Mouse (Mus musculus) lung, adult 2 months (tissue): ENCODE measurements around the gene Hist1h2ab. TPM values are rescaled to one million over a fixed set of nuclear protein-coding genes. Genes with fewer than 3 reads are reported as not detected.
"Not testable (repeated sequence)": the region's sequence is repeated elsewhere in the genome, so short reads cannot be mapped to it uniquely, and the experiment has no call there.

Source experiments
- DNase-seq: peaks from one replicate; pipeline ENCODE4 v3.0.0; 2022
- H3K4me1 ChIP-seq: fragments of 200-500 bp; 2 replicates; pipeline ENCODE4 v1.6.1; 2011; ENCODE audit warnings: low read length; ENCODE audit not compliant: control insufficient read depth, insufficient read depth
- H3K4me3 ChIP-seq: fragments of 200-500 bp; replicated peaks from 2 replicates; pipeline ENCODE3; 2011; ENCODE audit warnings: low read depth, mild to moderate bottlenecking, control low read depth, low read length; ENCODE audit errors: extremely low read depth
- CTCF ChIP-seq: fragments of 200-500 bp; IDR thresholded peaks from 2 replicates; pipeline ENCODE4 v1.5.1; 2011; ENCODE audit warnings: mild to moderate bottlenecking, low read length, control low read depth; ENCODE audit not compliant: insufficient read depth
- POLR2A ChIP-seq: fragments of 200-500 bp; IDR thresholded peaks from 2 replicates; pipeline ENCODE4 v1.6.1; 2011; ENCODE audit warnings: low read depth, mild to moderate bottlenecking, control low read depth, low read length, borderline replicate concordance; ENCODE audit errors: extremely low read depth
- WGBS: fragments of 180-500 bp; shearing (Covaris S2); methylation state at CpG from one replicate; pipeline ENCODE4 v1.1.7; 2018; 5-methylcytosine and 5-hydroxymethylcytosine counted together
- polyA plus RNA-seq: library from polyadenylated mRNA; depleted of rRNA; stranded (reverse); fragments of >200 nt; gene quantifications from 2 replicates; pipeline ENCODE4 v1.2.3, GENCODE M21; 2012

Gene Hist1h2ab
- polyA plus RNA-seq, 1 experiment: 2.0 TPM

GRCm38 (mm10) chr13:23743963-23744362 is 7.0 kb upstream of the Hist1h2ab start:
- H3K4me1 ChIP-seq: peaks cover 7% of the 10 kb centered on the region
- H3K4me3 ChIP-seq: no peak overlapping the region
- DNase-seq: no peak
- 44% methylated on average over 4 of the region's 4 CpGs for WGBS
- TF ChIP-seq CTCF (no peak), POLR2A (no peak)

GRCm38 (mm10) chr13:23744421-23745380 is 6.2 kb upstream of the Hist1h2ab start:
- H3K4me1 ChIP-seq: peaks cover 7% of the 10 kb centered on the region
- 7% methylated on average over 24 of the region's 36 CpGs for WGBS
- H3K4me3 ChIP-seq: no peak overlapping the region
- TF ChIP-seq CTCF (no peak), POLR2A (no peak)
- DNase-seq: no peak

- DNase-seq: peak; percentile 76
- TF ChIP-seq CTCF: no peak
- no peak for TF ChIP-seq POLR2A
- Histone ChIP-seq H3K4me3 (peak within 1 kb of the TSS; percentile 77), H3K4me1 (peaks cover 7% of the 10 kb centered on the region)
- 2% methylated on average over 25 of the region's 28 CpGs for WGBS
These were observed 5.4 kb upstream of the Hist1h2ab start, which contains the start of gene Hist1h3c for GRCm38 (mm10) chr13:23745381-23746161. Gene Hist1h3c, minus strand, starts transcription at chr13:23745602.

- H3K4me3 ChIP-seq: peak within 1 kb of the TSS; percentile 77
- under 1% methylated on average over 43 of the region's 58 CpGs for WGBS
- peak; percentile 77 for DNase-seq
- H3K4me1 ChIP-seq: not testable (repeated sequence)
- peak; percentile 61; the same call in 1 of the 2 replicates for TF ChIP-seq POLR2A
These were observed 4.5 kb upstream of the Hist1h2ab start, which contains the start of gene Hist1h2bb for GRCm38 (mm10) chr13:23746201-23747080. Gene Hist1h2bb, plus strand, starts transcription at chr13:23746734.

GRCm38 (mm10) chr13:23747081-23747891 is 3.6 kb upstream of the Hist1h2ab start:
- 7% methylated on average over 13 of the region's 13 CpGs for WGBS
- H3K4me1 ChIP-seq: peaks cover 3% of the 10 kb centered on the region; the same call in 1 of the 2 replicates
- DNase-seq: no peak
- no peak overlapping the region for H3K4me3 ChIP-seq
- TF ChIP-seq POLR2A (no peak), CTCF (no peak)

- WGBS: 12% methylated on average over 4 of the region's 4 CpGs
- TF ChIP-seq POLR2A: no peak
- TF ChIP-seq CTCF: no peak
- H3K4me1 ChIP-seq: peaks cover 3% of the 10 kb centered on the region; the same call in 1 of the 2 replicates
- no peak for DNase-seq
- no peak overlapping the region for H3K4me3 ChIP-seq
These were observed 3.0 kb upstream of the Hist1h2ab start for GRCm38 (mm10) chr13:23747892-23748288.

- DNase-seq: no peak
- H3K4me1 ChIP-seq: peaks cover 3% of the 10 kb centered on the region; the same call in 1 of the 2 replicates
- no peak for TF ChIP-seq POLR2A
- TF ChIP-seq CTCF: no peak
- no peak overlapping the region for H3K4me3 ChIP-seq
- 82% methylated on average over 5 of the region's 5 CpGs for WGBS
These were observed 1.3 kb upstream of the Hist1h2ab start for GRCm38 (mm10) chr13:23749563-23750121.

- TF ChIP-seq POLR2A (no peak), CTCF (no peak)
- Histone ChIP-seq H3K4me3 (peak overlapping the region; percentile 16), H3K4me1 (peaks cover 3% of the 10 kb centered on the region; the same call in 1 of the 2 replicates)
- no peak for DNase-seq
- 2% methylated on average over 11 of the region's 11 CpGs for WGBS
These were observed 591 bp downstream of the Hist1h2ab start for GRCm38 (mm10) chr13:23751478-23751956.

- peak within 1 kb of the TSS; percentile 16 for H3K4me3 ChIP-seq
- not testable (repeated sequence) for H3K4me1 ChIP-seq
- 3% methylated on average over 18 of the region's 47 CpGs for WGBS
- DNase-seq: peak; percentile 68
These were observed 1.3 kb downstream of the Hist1h2ab start, which contains the start of gene Hist1h3b for GRCm38 (mm10) chr13:23752067-23752741. Gene Hist1h3b, plus strand, starts transcription at chr13:23752267.
